Mouse (Mus musculus) large intestine, adult 2 months (tissue): ENCODE data around the gene Spsb4. TPM values are rescaled to one million over a fixed set of nuclear protein-coding genes. Genes with fewer than 3 reads are reported as not detected.

ENCODE experiments used
- DNase-seq: peaks from one replicate; pipeline ENCODE4 v3.0.0-alpha.2; 2012; ENCODE audit warnings: low read depth, low spot score
- WGBS: fragments of 180-500 bp; shearing (Covaris S2); methylation state at CpG from one replicate; pipeline ENCODE4 v1.1.7; 2018; 5-methylcytosine and 5-hydroxymethylcytosine counted together
- polyA plus RNA-seq: library from polyadenylated mRNA; depleted of rRNA; stranded (reverse); fragments of >200 nt; gene quantifications from 2 replicates; pipeline ENCODE4 v1.2.3, GENCODE M21; 2012; rRNA removed

Spsb4 gene
- polyA plus RNA-seq, 1 experiment, result 0.77 TPM

DNA sequence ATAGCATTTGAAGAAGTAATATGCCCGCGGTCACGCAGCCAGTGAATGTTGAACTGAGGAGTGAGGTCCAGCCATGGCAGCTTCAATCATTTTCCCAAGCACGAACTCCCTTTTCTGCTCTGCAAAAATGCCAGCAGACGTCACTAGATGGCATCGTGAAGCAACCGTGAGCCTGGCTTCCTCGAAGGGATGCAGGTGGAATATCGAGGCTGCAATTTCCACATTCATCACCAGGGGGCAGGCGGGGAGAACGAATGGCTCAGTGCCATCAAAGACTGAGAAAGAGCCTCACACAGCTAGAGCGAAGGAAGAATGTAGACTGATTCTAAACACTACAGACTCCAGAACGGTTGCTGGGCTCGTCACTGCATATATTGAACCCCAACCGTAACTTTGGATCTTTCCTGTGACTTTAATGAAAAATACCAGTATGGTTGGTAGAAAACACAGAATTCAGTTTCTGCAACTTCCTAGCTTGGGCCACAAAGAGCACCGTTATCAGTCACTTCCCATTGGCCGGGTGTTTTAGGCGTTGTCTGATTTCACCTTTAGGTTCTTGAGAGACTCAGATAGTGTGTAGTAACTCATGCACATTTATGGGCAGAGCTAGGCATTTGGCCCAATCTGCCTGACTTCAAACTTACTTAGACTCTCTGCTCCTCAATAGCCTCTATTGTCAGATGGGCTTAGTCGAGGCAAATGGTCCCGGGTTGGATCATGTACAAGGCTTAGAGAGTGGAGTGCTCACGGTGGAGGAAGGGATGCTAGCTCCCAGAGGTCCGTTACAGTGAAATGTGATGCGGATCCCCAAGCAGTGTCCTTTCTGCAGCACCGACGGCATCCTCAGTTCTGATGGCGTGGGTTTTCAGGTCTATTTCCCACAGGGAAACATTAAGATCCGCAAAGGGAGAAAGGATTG, 101.8 kb downstream of the Spsb4 start:
- peak; percentile 90 for DNase-seq
- 33% methylated on average over 27 of the region's 27 CpGs for WGBS

DNA sequence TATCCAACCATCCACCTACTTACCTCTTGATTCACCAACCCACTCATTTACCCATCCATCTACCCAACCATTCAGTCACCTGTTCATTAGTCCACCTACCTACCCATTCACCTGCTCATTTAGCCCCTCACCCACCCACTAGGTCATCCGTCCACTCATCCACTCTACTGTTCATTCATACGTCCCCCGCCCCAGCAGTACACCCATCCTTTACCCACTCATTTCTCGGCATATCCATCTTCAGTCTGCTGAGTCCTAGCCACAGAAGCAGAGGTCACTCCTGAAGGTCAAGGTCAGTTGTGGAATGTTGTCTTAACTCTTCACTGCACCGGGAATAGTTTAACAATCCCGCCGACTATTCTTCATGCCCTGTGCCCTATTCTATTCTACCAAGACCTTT, 102.6 kb downstream of the Spsb4 start:
- WGBS, result 40% methylated on average over 7 of the region's 7 CpGs
- no peak for DNase-seq

- 71% methylated on average over 6 of the region's 6 CpGs for WGBS
- DNase-seq, result no peak
Measured at GRCm38 (mm10) chr9:96914851-96915250, 103.8 kb downstream of the Spsb4 start.

GRCm38 (mm10) chr9:96914005-96914404, 104.6 kb downstream of the Spsb4 start:
- WGBS, result 89% methylated on average over 3 of the region's 3 CpGs

DNA sequence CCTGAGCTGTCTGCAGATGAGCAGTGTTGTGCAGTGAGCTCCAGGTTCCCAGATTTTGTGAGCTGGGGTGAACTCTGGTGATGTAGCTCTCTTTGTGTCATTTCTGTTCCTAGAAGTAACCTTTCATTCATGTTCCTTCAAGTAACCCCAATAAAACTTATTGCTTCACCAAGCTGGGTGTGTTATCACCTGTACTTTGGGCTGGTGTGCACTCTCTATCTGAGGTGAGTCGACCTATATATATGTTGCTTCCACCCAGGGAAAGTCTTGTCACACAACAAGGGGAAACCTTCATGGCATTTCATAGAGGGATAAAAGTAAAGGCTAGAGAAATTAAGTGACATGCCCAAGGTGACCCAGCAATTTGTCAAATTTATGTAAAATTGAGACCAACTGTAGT, 109.1 kb downstream of the Spsb4 start:
- WGBS, result 33% methylated on average over 1 of the region's 1 CpGs
- DNase-seq, result no peak

More at GRCm38 (mm10) chr9:96914005-96914404, 104.6 kb downstream of the Spsb4 start:
- DNase-seq, result no peak

DNA sequence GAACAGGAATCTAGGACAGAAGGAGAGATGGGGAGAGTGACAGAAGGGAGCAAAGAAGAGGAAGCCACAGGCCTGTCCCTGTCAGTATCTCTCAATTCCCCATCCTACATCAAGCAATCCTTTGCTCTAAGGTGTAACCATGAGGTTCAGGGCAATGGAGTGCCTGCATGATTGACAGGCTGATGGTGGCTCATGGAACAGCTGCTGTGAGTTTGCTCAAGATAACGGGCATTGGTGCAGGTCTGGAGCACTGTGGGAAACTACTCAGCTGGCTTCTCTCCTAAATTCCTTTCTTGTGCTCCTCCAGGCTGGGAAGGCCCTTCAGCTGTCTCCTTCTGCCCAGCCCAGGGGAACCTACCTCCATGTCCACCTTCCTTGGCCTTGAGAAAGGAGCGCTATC, 109.9 kb downstream of the Spsb4 start:
- no peak for DNase-seq
- WGBS, result 76% methylated on average over 2 of the region's 2 CpGs

DNA sequence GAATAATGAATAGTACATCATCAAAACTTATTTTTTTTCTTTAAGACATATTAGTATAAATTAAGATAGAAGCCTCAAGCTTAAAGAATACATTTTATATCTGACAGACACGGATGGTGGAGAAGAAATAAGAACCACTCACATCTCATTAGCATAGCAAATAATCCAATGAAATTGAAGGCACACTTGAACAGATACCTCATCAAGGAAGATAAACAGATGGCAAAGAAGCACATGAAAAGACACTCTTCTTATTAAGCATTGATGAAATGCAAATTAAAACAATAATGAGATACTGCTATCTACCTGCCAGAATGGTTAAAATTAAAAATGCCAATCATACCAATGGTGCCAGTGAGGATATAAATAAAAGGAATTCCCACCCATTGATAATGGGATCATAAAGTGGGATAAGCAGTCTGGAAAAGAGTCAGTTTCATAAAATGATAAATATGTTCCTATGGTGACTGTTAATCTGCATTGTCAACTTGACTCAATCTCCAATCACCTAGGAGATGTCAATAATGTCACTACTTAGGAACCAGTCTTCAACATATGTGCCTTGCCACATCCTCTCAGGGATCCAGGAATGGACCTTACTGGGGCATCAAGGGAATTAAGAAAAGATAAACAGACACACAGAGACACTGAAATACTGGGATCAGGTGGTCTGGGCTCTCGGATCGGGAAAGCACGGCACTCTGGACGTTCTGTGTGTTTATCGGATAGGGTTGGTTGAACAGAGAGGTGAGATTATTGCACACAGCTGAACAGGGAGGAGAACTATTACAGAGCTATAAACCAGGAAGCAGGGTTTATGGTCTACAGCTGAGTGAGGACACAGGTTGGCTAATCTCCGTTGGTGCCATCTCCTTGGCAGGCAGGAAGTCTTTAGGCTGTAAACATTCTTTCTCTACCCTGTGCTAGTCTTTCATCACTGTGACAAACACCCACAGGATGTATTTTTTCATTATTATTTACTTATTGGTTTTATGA, 114.0 kb downstream of the Spsb4 start:
- 22% methylated on average over 7 of the region's 7 CpGs for WGBS
- DNase-seq, result peak; percentile 67

- 85% methylated on average over 5 of the region's 5 CpGs for WGBS
- no peak for DNase-seq
Measured at GRCm38 (mm10) chr9:96899717-96900116, 118.9 kb downstream of the Spsb4 start.

DNA sequence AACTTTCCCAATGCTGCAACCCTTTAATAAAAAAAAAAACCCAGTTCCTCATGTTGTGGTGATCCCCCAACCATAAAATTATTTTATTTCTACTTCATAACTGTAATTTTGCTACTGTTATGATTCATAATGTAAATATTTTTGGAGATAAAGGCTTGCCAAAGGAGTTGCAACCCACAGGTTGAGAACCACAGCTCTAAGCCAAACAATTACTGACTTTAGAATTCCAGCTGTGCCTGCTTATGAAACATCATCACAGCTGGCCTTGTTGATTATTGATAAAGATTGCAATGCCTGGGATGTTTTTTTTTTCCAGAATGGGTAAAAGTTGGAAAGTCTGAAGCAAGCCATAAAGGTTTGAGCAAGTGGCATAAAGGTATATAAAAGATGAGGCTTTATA, 119.6 kb downstream of the Spsb4 start:
- no peak for DNase-seq

GRCm38 (mm10) chr9:96896690-96897089, 122.0 kb downstream of the Spsb4 start:
- 68% methylated on average over 1 of the region's 1 CpGs for WGBS
- no peak for DNase-seq

DNA sequence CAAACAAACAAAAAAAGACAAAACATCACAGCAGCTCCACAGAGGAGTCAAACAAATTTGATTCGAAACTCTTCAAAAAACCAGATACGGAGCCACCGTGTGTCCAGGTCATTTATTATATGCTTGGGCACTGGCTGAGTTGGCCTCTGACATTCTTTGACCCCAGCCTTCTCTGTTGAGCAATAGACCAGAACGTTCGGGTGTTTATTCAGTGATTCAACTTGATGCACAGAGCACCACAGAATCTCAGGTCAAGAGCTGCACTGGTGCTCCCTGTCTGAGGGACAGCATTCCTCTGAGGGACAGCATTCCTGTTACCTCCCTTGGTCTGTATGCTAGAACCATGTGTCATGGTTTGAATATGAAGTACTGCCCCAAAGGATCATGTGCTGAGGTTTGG, 125.1 kb downstream of the Spsb4 start:
- DNase-seq, result no peak
- 76% methylated on average over 5 of the region's 5 CpGs for WGBS

Other genes starting within 250 kb of the Spsb4 start
- 17.3 and 18.7 TPM in 2 replicates for gene Pxylp1, start 126.2 kb downstream of the Spsb4 start, polyA plus RNA-seq
- 10.3 and 22.0 TPM in 2 replicates for gene Slc25a36, start 92.3 kb upstream of the Spsb4 start, polyA plus RNA-seq